Mouse (Mus musculus): ENCODE data around the gene Nptxr. TPM values are rescaled to one million over a fixed set of nuclear protein-coding genes. Genes with fewer than 3 reads are reported as not detected.
A peak's percentile ranks its signal among the peaks of the same experiment; 100 is the strongest.

The Nptxr gene
- polyA plus RNA-seq, 1 experiment = 8.0 TPM

GRCm38 (mm10) chr15:79810997-79811396 lies 6.4 kb upstream of the Nptxr start:
- no peaks in the 10 kb centered on the region for H3K4me1 ChIP-seq (ENCODE audit: control insufficient read depth, insufficient read depth, low read length)
- no peaks in the 10 kb centered on the region for H3K36me3 ChIP-seq (ENCODE audit: control insufficient read depth, insufficient read depth, low read length, poor library complexity, severe bottlenecking)
- H3K4me3 ChIP-seq (ENCODE audit: low read depth, low read length) = no peak overlapping the region
- H3K9me3 ChIP-seq (replicated peaks; ENCODE audit: control insufficient read depth, insufficient read depth, low read length, poor library complexity, severe bottlenecking) = no peaks in the 10 kb centered on the region
- no peaks in the 10 kb centered on the region for H3K27me3 ChIP-seq (ENCODE audit: control insufficient read depth, insufficient read depth, low read length, poor library complexity, severe bottlenecking)
- no peak overlapping the region for H3K9ac ChIP-seq (ENCODE audit: low read depth, poor library complexity, severe bottlenecking)
- TF ChIP-seq CTCF (IDR thresholded peaks at IDR 0.05; ENCODE audit: low read depth, low read length) (no peak), POLR2A (IDR thresholded peaks at IDR 0.05; ENCODE audit: insufficient read depth, low read length) (no peak), EP300 (IDR thresholded peaks at IDR 0.05; ENCODE audit: insufficient read depth, low read depth, low read length) (no peak)
- no peak overlapping the region for H3K27ac ChIP-seq (ENCODE audit: insufficient read depth, low read length)

- Histone ChIP-seq H3K9me3 (replicated peaks; ENCODE audit: control insufficient read depth, insufficient read depth, low read length, poor library complexity, severe bottlenecking) (no peaks in the 10 kb centered on the region), H3K27ac (ENCODE audit: insufficient read depth, low read length) (no peak overlapping the region), H3K4me3 (ENCODE audit: low read depth, low read length) (no peak overlapping the region), H3K4me1 (ENCODE audit: control insufficient read depth, insufficient read depth, low read length) (no peaks in the 10 kb centered on the region), H3K36me3 (ENCODE audit: control insufficient read depth, insufficient read depth, low read length, poor library complexity, severe bottlenecking) (no peaks in the 10 kb centered on the region), H3K27me3 (ENCODE audit: control insufficient read depth, insufficient read depth, low read length, poor library complexity, severe bottlenecking) (no peaks in the 10 kb centered on the region), H3K9ac (ENCODE audit: low read depth, poor library complexity, severe bottlenecking) (no peak overlapping the region)
- TF ChIP-seq POLR2A (IDR thresholded peaks at IDR 0.05; ENCODE audit: insufficient read depth, low read length) = no peak
- no peak for TF ChIP-seq CTCF (IDR thresholded peaks at IDR 0.05; ENCODE audit: low read depth, low read length)
These were observed 5.5 kb upstream of the Nptxr start for GRCm38 (mm10) chr15:79810061-79810460.

GRCm38 (mm10) chr15:79808658-79809057 lies 4.1 kb upstream of the Nptxr start:
- H3K9me3 ChIP-seq (replicated peaks; ENCODE audit: control insufficient read depth, insufficient read depth, low read length, poor library complexity, severe bottlenecking) = no peaks in the 10 kb centered on the region
- no peak for TF ChIP-seq EP300 (IDR thresholded peaks at IDR 0.05; ENCODE audit: insufficient read depth, low read depth, low read length)
- no peak for TF ChIP-seq POLR2A (IDR thresholded peaks at IDR 0.05; ENCODE audit: insufficient read depth, low read length)
- no peak for TF ChIP-seq CTCF (IDR thresholded peaks at IDR 0.05; ENCODE audit: low read depth, low read length)
- H3K27me3 ChIP-seq (ENCODE audit: control insufficient read depth, insufficient read depth, low read length, poor library complexity, severe bottlenecking) = peaks cover 6% of the 10 kb centered on the region; the same call in 1 of the 2 replicates
- no peaks in the 10 kb centered on the region for H3K36me3 ChIP-seq (ENCODE audit: control insufficient read depth, insufficient read depth, low read length, poor library complexity, severe bottlenecking)
- no peak overlapping the region for H3K27ac ChIP-seq (ENCODE audit: insufficient read depth, low read length)
- H3K9ac ChIP-seq (ENCODE audit: low read depth, poor library complexity, severe bottlenecking) = no peak overlapping the region
- H3K4me1 ChIP-seq (ENCODE audit: control insufficient read depth, insufficient read depth, low read length) = no peaks in the 10 kb centered on the region
- H3K4me3 ChIP-seq (ENCODE audit: low read depth, low read length) = no peak overlapping the region

DNA sequence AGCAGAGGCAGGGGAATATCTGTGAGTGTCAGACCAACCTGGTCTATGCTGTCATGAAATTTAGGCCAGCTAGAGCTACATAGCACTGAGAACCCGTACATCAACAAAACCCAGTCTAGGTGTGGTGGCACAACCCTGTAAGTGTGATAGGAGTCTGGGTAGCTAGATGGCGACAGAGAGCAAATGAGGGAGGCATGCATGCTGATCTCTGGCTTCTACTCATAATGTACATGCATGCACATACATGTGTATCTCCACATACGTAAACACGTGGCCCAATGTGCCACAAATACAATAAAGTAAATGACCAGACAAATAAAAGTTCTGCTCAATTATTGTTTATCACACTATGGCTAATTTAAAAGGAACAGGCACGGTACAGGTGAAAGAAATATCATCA lies 3.5 kb upstream of the Nptxr start:
- Histone ChIP-seq H3K27ac (ENCODE audit: insufficient read depth, low read length) (no peak overlapping the region), H3K36me3 (ENCODE audit: control insufficient read depth, insufficient read depth, low read length, poor library complexity, severe bottlenecking) (no peaks in the 10 kb centered on the region), H3K4me1 (ENCODE audit: control insufficient read depth, insufficient read depth, low read length) (no peaks in the 10 kb centered on the region), H3K9me3 (replicated peaks; ENCODE audit: control insufficient read depth, insufficient read depth, low read length, poor library complexity, severe bottlenecking) (no peaks in the 10 kb centered on the region), H3K4me3 (ENCODE audit: low read depth, low read length) (no peak overlapping the region), H3K27me3 (ENCODE audit: control insufficient read depth, insufficient read depth, low read length, poor library complexity, severe bottlenecking) (peaks cover 8% of the 10 kb centered on the region; the same call in 1 of the 2 replicates), H3K9ac (ENCODE audit: low read depth, poor library complexity, severe bottlenecking) (no peak overlapping the region)
- TF ChIP-seq CTCF (IDR thresholded peaks at IDR 0.05; ENCODE audit: low read depth, low read length) = peak; percentile 58
- TF ChIP-seq EP300 (IDR thresholded peaks at IDR 0.05; ENCODE audit: insufficient read depth, low read depth, low read length) = no peak

GRCm38 (mm10) chr15:79807050-79807449 lies 2.5 kb upstream of the Nptxr start:
- no peaks in the 10 kb centered on the region for H3K4me1 ChIP-seq (ENCODE audit: control insufficient read depth, insufficient read depth, low read length)
- no peak overlapping the region for H3K4me3 ChIP-seq (ENCODE audit: low read depth, low read length)
- no peaks in the 10 kb centered on the region for H3K9me3 ChIP-seq (replicated peaks; ENCODE audit: control insufficient read depth, insufficient read depth, low read length, poor library complexity, severe bottlenecking)
- no peaks in the 10 kb centered on the region for H3K36me3 ChIP-seq (ENCODE audit: control insufficient read depth, insufficient read depth, low read length, poor library complexity, severe bottlenecking)
- peaks cover 14% of the 10 kb centered on the region for H3K27me3 ChIP-seq (ENCODE audit: control insufficient read depth, insufficient read depth, low read length, poor library complexity, severe bottlenecking)
- no peak overlapping the region for H3K27ac ChIP-seq (ENCODE audit: insufficient read depth, low read length)
- no peak overlapping the region for H3K9ac ChIP-seq (ENCODE audit: low read depth, poor library complexity, severe bottlenecking)
- TF ChIP-seq EP300 (IDR thresholded peaks at IDR 0.05; ENCODE audit: insufficient read depth, low read depth, low read length) (no peak), POLR2A (IDR thresholded peaks at IDR 0.05; ENCODE audit: insufficient read depth, low read length) (no peak), CTCF (IDR thresholded peaks at IDR 0.05; ENCODE audit: low read depth, low read length) (no peak)

GRCm38 (mm10) chr15:79805246-79805645 lies 680 bp upstream of the Nptxr start:
- H3K27me3 ChIP-seq (ENCODE audit: control insufficient read depth, insufficient read depth, low read length, poor library complexity, severe bottlenecking) = peaks cover 14% of the 10 kb centered on the region
- peak overlapping the region; percentile 22 for H3K4me3 ChIP-seq (ENCODE audit: low read depth, low read length)
- H3K4me1 ChIP-seq (ENCODE audit: control insufficient read depth, insufficient read depth, low read length) = no peaks in the 10 kb centered on the region
- no peak overlapping the region for H3K9ac ChIP-seq (ENCODE audit: low read depth, poor library complexity, severe bottlenecking)
- H3K36me3 ChIP-seq (ENCODE audit: control insufficient read depth, insufficient read depth, low read length, poor library complexity, severe bottlenecking) = no peaks in the 10 kb centered on the region
- no peak overlapping the region for H3K27ac ChIP-seq (ENCODE audit: insufficient read depth, low read length)
- no peak for TF ChIP-seq CTCF (IDR thresholded peaks at IDR 0.05; ENCODE audit: low read depth, low read length)
- no peak for TF ChIP-seq POLR2A (IDR thresholded peaks at IDR 0.05; ENCODE audit: insufficient read depth, low read length)
- TF ChIP-seq EP300 (IDR thresholded peaks at IDR 0.05; ENCODE audit: insufficient read depth, low read depth, low read length) = no peak
- no peaks in the 10 kb centered on the region for H3K9me3 ChIP-seq (replicated peaks; ENCODE audit: control insufficient read depth, insufficient read depth, low read length, poor library complexity, severe bottlenecking)
